Mouse (Mus musculus) forebrain, postnatal 0 days (tissue): Measurements from ENCODE around the gene Prss23. TPM values are rescaled to one million over a fixed set of nuclear protein-coding genes. Genes with fewer than 3 reads are reported as not detected.

ENCODE experiments used
- ATAC-seq: fragments of 200-750 bp; cut with Nextera tagmentation; 2 replicates; pipeline ENCODE4 v1.8.0; 2017; ENCODE audit warnings: mild to moderate bottlenecking, moderate library complexity
- DNase-seq: peaks from one replicate; pipeline ENCODE4 v3.0.0-alpha.2; 2015
- H3K27ac ChIP-seq: fragments of 300-500 bp; sonication (generic); 2 replicates; pipeline ENCODE4 v1.5.1; 2014; ENCODE audit warnings: low read depth, mild to moderate bottlenecking, antibody characterized with exemption, low read length, moderate library complexity, mixed read lengths
- H3K27me3 ChIP-seq: fragments of 300-500 bp; sonication (generic); 2 replicates; pipeline ENCODE4 v1.6.1; 2014; ENCODE audit warnings: mild to moderate bottlenecking, low read length, mixed read lengths; ENCODE audit not compliant: insufficient read depth
- H3K36me3 ChIP-seq: fragments of 300-500 bp; sonication (generic); 2 replicates; pipeline ENCODE4 v1.6.1; 2014; ENCODE audit warnings: mild to moderate bottlenecking, moderate library complexity; ENCODE audit not compliant: insufficient read depth
- H3K4me1 ChIP-seq: fragments of 300-500 bp; sonication (generic); 2 replicates; pipeline ENCODE4 v1.6.1; 2014; ENCODE audit warnings: antibody characterized with exemption; ENCODE audit not compliant: insufficient read depth
- H3K4me2 ChIP-seq: fragments of 300-500 bp; sonication (generic); 2 replicates; pipeline ENCODE4 v1.6.1; 2014; ENCODE audit warnings: low read depth, mild to moderate bottlenecking, moderate library complexity
- H3K4me3 ChIP-seq: fragments of 300-500 bp; sonication (generic); 2 replicates; pipeline ENCODE4 v1.5.1; 2014; ENCODE audit warnings: low read depth, low read length, mixed read lengths
- H3K9ac ChIP-seq: fragments of 300-500 bp; sonication (generic); 2 replicates; pipeline ENCODE4 v1.6.1; 2014; ENCODE audit warnings: mild to moderate bottlenecking
- H3K9me3 ChIP-seq: fragments of 300-500 bp; sonication (generic); 2 replicates; pipeline ENCODE4 v1.6.1; 2016; ENCODE audit warnings: low read length
- CTCF ChIP-seq: sonication (generic); IDR thresholded peaks from 2 replicates; pipeline ENCODE4 v1.5.1; 2016; ENCODE audit warnings: antibody characterized with exemption, control low read depth, low read depth
- WGBS: fragments of 180-500 bp; shearing (Covaris S2); extraction: QIAGEN DNeasy Blood & Tissue Kit; methylation state at CpG from one replicate; pipeline ENCODE4 v1.1.7; 2014; 5-methylcytosine and 5-hydroxymethylcytosine counted together
- polyA plus RNA-seq: library from polyadenylated mRNA; unstranded; fragments of >200 nt; fragmentation: Nextera tagmentation; extraction: Ambion mirVana; gene quantifications from 2 replicates; pipeline ENCODE4 v1.2.1, GENCODE M21; 2015
- total RNA-seq: library from RNA; depleted of rRNA; stranded (reverse); fragments of >200 nt; gene quantifications from 2 replicates; pipeline ENCODE4 v1.2.3, GENCODE M21; 2014

Prss23 gene
- total and polyA plus RNA-seq, 2 experiments from 2014 or later, result 11.5 to 18.1 TPM

DNA sequence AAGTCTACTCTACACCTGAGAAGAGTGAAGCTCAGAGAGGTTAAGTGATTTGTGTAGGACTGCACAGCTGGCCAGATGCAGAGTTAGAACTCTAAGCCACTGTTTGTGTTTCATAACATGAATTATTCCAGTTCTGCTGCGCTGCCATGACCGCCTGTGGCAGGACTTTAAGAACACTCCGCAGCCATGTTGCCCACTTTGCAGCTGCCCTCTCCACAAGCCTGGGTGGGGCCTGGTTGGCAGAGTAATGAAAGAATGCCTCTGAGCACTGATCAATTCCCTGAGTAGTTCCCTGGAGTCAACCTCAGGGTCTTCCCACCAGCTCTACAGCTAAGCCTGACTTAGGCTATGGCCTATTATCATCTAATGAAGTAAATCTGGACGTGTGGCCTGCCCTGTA, 32.1 kb upstream of the Prss23 start:
- H3K4me2 ChIP-seq, result no peak overlapping the region
- 85% methylated on average over 4 of the region's 4 CpGs for whole genome bisulfite sequencing
- H3K36me3 ChIP-seq, result no peaks in the 10 kb centered on the region
- TF ChIP-seq CTCF, result no peak
- DNase-seq (no peak), ATAC-seq (no peak)
- H3K4me3 ChIP-seq, result no peak overlapping the region
- no peaks in the 10 kb centered on the region for H3K4me1 ChIP-seq
- no peak overlapping the region for H3K27ac ChIP-seq
- H3K9me3 ChIP-seq, result no peaks in the 10 kb centered on the region
- no peak overlapping the region for H3K9ac ChIP-seq
- no peaks in the 10 kb centered on the region for H3K27me3 ChIP-seq

DNA sequence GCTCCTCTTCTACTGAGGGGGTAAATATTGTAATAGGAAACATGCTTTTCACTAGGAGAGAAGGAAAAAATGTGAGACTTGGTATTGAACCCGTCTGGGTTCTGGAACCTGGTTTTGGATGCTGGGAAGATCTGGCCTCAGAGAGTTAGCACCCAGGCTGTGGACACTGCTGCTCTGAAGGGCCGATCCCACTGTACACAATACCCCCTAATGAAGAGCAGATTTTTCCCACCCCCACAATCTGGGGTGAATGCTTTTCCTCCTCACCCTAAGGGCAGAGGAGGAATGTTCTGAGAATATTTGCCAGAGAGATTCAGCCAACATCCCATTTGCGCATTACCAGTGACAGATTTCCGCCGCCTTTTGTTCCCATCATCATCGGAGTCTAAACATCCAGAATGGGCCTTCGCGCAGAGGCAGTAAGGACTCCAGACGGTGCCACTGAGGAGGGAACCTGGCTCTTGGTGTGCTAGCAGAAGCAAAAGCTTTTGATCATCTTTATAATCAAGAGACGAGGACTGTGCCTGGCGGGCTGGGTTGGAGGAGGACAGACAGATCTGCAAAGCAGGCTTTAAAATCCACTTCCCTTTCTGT, 31.6 kb upstream of the Prss23 start:
- ATAC-seq, result no peak
- no peak for DNase-seq
- no peak overlapping the region for H3K27ac ChIP-seq
- TF ChIP-seq CTCF, result no peak
- no peaks in the 10 kb centered on the region for H3K4me1 ChIP-seq
- H3K4me2 ChIP-seq, result no peak overlapping the region
- 64% methylated on average over 11 of the region's 11 CpGs for WGBS
- no peaks in the 10 kb centered on the region for H3K27me3 ChIP-seq
- no peaks in the 10 kb centered on the region for H3K36me3 ChIP-seq
- no peak overlapping the region for H3K4me3 ChIP-seq
- H3K9me3 ChIP-seq, result no peaks in the 10 kb centered on the region
- H3K9ac ChIP-seq, result no peak overlapping the region; the same call in 1 of the 2 replicates

DNA sequence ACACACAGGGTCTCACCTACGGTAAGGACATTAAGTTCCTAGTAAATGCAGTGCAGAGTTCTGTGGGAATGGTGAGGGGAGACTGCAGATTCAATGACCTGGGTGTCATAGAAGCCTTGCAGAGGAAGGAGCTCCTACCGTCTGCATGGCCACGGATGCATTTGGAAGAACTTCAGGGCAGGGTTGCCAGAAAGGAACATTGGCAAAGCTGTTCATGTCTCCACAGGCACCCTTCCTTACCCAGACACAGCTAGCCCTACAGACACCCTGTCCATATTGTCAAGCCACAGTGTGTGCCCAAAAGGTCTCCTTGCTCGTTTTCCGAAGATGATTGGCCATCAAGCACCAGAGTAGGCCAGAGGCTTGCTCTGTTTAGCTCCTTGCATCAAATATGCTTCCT, 30.1 kb upstream of the Prss23 start:
- DNase-seq (no peak), ATAC-seq (no peak)
- TF ChIP-seq CTCF, result no peak
- WGBS, result 75% methylated on average over 5 of the region's 5 CpGs
- no peaks in the 10 kb centered on the region for H3K27me3 ChIP-seq
- no peaks in the 10 kb centered on the region for H3K36me3 ChIP-seq
- H3K4me3 ChIP-seq, result no peak overlapping the region
- H3K4me2 ChIP-seq, result no peak overlapping the region
- H3K27ac ChIP-seq, result no peak overlapping the region
- no peaks in the 10 kb centered on the region for H3K9me3 ChIP-seq
- H3K9ac ChIP-seq, result no peak overlapping the region
- H3K4me1 ChIP-seq, result no peaks in the 10 kb centered on the region

DNA sequence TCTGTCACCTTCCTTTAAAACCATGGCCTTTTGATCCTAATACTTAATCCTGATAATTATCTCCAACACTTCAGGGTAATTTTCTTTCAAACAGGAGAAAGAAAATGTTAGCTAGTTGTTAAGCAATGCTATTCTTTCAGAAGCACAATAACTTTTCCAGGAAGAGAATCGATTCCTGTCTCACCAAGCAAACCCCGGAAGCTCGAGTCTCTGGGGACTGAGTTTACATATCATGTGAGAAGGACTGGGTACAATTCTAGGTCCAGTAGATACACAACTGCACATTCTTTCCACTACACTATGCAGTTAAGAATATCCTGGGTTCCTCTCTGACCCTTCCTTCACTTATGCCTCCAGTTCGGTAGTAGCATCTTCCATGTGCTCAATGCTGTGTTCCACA, 29.7 kb upstream of the Prss23 start:
- no peak for ATAC-seq
- no peak overlapping the region for H3K27ac ChIP-seq

DNA sequence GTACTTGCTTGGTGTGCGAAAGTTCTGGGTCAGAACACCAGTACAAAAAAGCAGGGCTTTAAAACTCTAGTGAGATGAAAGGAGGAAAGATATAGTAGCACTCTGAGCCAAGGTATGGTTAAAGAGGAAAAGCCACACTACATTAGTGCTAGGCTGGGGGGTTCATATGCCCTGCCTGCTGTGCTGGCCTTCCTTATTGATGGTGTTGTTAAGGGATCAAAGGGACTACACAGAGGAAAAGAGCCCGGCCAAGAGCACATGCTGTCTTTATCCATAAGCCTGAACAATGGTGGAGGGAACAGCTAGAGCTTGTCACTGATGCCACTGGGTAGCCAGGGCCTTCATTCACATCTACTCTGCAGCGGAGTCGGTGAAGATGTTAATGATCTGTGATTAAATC, 28.2 kb upstream of the Prss23 start:
- H3K27me3 ChIP-seq, result no peaks in the 10 kb centered on the region
- H3K36me3 ChIP-seq, result no peaks in the 10 kb centered on the region
- H3K4me1 ChIP-seq, result no peaks in the 10 kb centered on the region
- H3K9me3 ChIP-seq, result no peaks in the 10 kb centered on the region
- H3K9ac ChIP-seq, result no peak overlapping the region
- H3K27ac ChIP-seq, result no peak overlapping the region
- WGBS, result 33% methylated on average over 4 of the region's 4 CpGs
- no peak overlapping the region for H3K4me2 ChIP-seq
- ATAC-seq, result peak; percentile 23; the same call in 1 of the 2 replicates
- no peak overlapping the region for H3K4me3 ChIP-seq
- no peak for DNase-seq
- TF ChIP-seq CTCF, result no peak

More for the DNA sequence above, 29.7 kb upstream of the Prss23 start:
- TF ChIP-seq CTCF, result no peak
- Histone ChIP-seq H3K36me3 (no peaks in the 10 kb centered on the region), H3K4me1 (no peaks in the 10 kb centered on the region), H3K9ac (no peak overlapping the region), H3K4me3 (no peak overlapping the region), H3K4me2 (no peak overlapping the region), H3K27me3 (no peaks in the 10 kb centered on the region), H3K9me3 (no peaks in the 10 kb centered on the region)
- DNase-seq, result no peak
- 56% methylated on average over 4 of the region's 4 CpGs for WGBS

DNA sequence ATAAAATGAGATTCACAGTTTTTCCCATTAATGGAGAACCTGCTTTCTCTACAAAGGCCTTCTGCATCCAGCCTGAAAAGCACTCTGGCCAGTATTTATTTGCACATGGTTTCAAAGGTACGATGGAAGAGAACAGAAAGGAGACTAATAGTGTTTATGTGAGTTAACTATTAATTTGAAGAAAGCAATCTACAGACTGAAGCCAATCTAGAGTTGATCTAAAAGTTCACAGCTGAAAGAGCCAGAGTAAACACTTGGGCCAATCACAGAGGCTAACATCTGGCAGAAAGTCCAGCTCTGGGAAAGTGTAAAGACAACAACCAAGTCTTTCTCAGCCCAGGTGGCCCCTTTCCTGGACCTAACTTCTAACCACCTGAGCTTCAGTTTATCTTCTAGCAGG, 27.1 kb upstream of the Prss23 start:
- no peak for TF ChIP-seq CTCF
- Histone ChIP-seq H3K27me3 (no peaks in the 10 kb centered on the region), H3K36me3 (no peaks in the 10 kb centered on the region), H3K9me3 (no peaks in the 10 kb centered on the region), H3K4me2 (no peak overlapping the region), H3K4me3 (no peak overlapping the region), H3K9ac (no peak overlapping the region), H3K4me1 (no peaks in the 10 kb centered on the region), H3K27ac (no peak overlapping the region)
- DNase-seq (no peak), ATAC-seq (no peak)
- 69% methylated on average over 1 of the region's 1 CpGs for WGBS

DNA sequence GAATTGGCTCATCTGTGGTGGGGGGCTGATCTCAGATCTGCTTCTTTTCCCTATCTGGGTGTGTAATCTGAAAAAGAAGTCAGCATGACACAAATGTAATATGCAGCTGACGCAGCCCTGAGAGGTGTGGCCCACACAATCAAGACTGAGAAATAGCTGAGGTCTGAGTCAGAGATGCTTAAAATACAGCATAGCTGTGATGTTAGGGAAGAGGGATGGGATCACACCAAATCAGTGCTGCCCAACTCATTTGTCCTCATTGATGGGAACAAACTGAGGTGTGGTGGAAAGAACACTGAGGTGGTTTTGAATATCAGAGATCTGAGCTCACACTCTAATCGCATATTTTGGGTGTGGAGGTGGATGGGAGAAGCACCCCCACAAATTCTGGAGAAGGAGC, 14.0 kb upstream of the Prss23 start:
- 91% methylated on average over 2 of the region's 2 CpGs for WGBS

DNA sequence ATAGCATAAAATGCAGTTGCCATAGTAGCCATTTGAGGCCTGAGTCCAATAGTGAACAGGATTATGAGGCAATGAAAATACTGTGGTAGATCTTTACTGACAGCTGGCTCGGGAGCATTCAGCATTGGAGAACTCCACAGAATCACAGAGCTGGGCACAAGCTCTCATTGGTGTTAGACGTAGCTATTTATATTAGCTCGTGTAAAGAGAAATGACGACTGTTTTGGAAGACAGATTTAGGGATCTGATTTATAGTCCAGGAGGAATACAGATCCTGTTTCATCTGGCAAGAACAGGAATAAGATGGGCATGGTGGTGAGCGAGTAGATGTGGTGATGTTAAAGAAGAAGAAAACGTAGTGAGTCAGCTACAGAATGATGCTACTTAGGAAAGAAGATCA, 12.4 kb upstream of the Prss23 start:
- H3K4me1 ChIP-seq, result no peaks in the 10 kb centered on the region
- no peak overlapping the region for H3K4me3 ChIP-seq
- no peaks in the 10 kb centered on the region for H3K9me3 ChIP-seq
- H3K9ac ChIP-seq, result no peak overlapping the region
- WGBS, result 83% methylated on average over 6 of the region's 6 CpGs
- no peaks in the 10 kb centered on the region for H3K36me3 ChIP-seq
- DNase-seq (no peak), ATAC-seq (no peak)
- no peak overlapping the region for H3K27ac ChIP-seq
- TF ChIP-seq CTCF, result no peak
- H3K27me3 ChIP-seq, result no peaks in the 10 kb centered on the region
- no peak overlapping the region for H3K4me2 ChIP-seq

More for the DNA sequence above, 14.0 kb upstream of the Prss23 start:
- Histone ChIP-seq H3K27me3 (no peaks in the 10 kb centered on the region), H3K4me3 (no peak overlapping the region), H3K9ac (no peak overlapping the region), H3K4me2 (no peak overlapping the region), H3K9me3 (no peaks in the 10 kb centered on the region), H3K36me3 (no peaks in the 10 kb centered on the region), H3K4me1 (no peaks in the 10 kb centered on the region), H3K27ac (no peak overlapping the region)
- no peak for ATAC-seq
- TF ChIP-seq CTCF, result no peak
- no peak for DNase-seq
